Mouse (Mus musculus) CD4-positive, CD25-positive, alpha-beta regulatory T cell, adult 4 months (primary cell): ENCODE data around the gene Mpp4. TPM values are rescaled to one million over a fixed set of nuclear protein-coding genes. Genes with fewer than 3 reads are reported as not detected.

ENCODE experiments used
- polyA plus RNA-seq, 2 experiments: library from polyadenylated mRNA; unstranded; fragments of 100-300 nt; shearing (Covaris generic); gene quantifications; one replicate each; pipeline ENCODE4 v1.2.1; 2017

The Mpp4 gene
- polyA plus RNA-seq, 2 experiments from 2014 or later = not detected

Other genes starting within 250 kb of the Mpp4 start
- 10 to 100 TPM; 23.7 to 26.1 TPM for gene Trak2, start 190.0 kb downstream of the Mpp4 start, polyA plus RNA-seq
- gene Stradb, start 189.9 kb downstream of the Mpp4 start, polyA plus RNA-seq = 10 to 100 TPM; 12.1 to 13.0 TPM
- gene C2cd6, start 68.5 kb downstream of the Mpp4 start, polyA plus RNA-seq = under 1 TPM in 1 of 2 experiments, not detected in 1; 0.39 TPM
- gene Tmem237, start 43.0 kb downstream of the Mpp4 start, polyA plus RNA-seq = 10 to 100 TPM; 17.9 to 18.6 TPM
- gene Als2, start 73.8 kb upstream of the Mpp4 start, polyA plus RNA-seq = 1 to 10 TPM; 7.5 to 8.2 TPM
- not detected for gene Cdk15, start 93.5 kb upstream of the Mpp4 start, polyA plus RNA-seq